Mouse (Mus musculus) spleen, adult 12 weeks (tissue): ENCODE measurements at regions not wholly inside any gene's neighbourhood (a gene's known extent, or its start where the extent isn't known, plus 50 kb on each side); places are given as distances from the start of the nearest gene placed in this dataset.

ENCODE experiments used
- DNase-seq: peaks from one replicate; pipeline ENCODE4 v3.0.0; 2022; ENCODE audit warnings: low spot score

- no peak for DNase-seq
These were observed 196.7 kb downstream of the Hlx start for GRCm38 (mm10) chr1:184535691-184536090.

DNA sequence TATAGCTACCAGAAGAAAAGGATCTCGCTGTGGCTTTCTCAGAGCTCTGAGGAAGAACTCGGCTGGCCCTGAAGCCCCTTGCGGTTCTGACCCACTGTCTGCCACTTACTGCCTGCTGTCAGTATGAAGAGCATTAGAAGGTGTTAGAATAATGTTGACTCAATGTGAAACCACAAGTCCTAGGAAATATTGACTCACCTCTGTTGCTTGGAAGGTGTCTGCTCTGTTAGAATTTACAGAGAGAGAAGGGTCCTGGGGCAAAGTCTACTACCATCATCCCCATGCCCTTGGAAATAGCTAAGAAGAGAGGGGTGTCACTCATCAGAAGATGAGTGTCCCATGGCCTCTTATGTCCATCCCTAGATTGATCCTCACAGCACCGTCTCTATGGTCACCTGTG is 197.9 kb downstream of the Hlx start:
- DNase-seq, result no peak

DNA sequence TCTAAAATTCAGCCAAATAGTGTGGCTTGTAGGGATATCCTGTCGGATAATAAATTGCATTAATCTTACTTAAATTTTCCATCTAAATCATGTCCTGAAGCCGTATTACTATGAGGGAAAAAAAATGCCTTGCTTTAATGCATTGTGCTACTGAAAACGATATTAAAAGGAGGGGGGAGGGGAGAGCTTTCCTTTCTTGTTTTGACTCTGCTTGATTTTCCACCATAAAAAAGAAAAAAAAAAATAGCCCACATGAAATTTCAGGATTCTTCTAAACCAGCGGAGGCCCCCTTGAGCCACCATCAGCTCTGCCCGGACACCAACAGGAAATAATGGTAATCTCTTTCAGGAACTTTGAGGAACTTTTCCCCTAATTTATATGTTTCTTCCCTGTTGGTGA is 198.5 kb downstream of the Hlx start:
- no peak for DNase-seq

GRCm38 (mm10) chr1:184532488-184533055 is 199.8 kb downstream of the Hlx start:
- no peak for DNase-seq

DNA sequence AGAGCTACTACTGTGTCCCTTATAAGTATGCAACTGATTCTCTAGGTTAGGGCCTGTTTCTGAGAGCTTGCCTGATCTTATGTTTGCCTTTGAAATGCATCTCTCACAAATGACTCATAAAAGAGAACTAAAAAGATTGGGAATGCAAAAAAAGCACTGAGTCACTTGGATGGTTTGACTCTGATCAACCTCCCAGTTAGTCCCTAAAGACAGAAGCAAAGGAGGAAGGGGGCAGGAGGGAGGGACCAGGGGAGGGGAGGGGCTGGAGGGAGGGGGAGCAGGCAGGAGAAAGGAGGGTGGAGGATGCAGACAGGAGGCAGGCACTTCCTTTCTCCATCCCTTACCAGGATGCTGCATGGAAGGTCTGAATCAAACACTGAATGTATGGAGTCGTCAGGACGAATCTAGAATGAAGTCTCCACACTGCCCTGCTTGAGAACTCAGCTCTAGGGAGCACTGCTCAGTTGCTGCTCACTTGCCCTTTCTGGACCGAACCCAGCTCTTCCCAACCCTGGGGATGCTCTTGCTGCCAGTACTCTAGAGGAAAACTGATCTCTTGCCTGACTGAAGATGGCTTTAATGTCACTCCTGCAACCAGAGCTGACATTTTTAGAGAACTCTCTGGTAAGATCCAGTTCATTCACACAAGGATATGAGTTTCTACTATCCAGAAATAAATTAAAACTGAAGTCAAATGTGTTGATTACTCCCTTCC is 201.7 kb downstream of the Hlx start:
- no peak for DNase-seq

- DNase-seq, result no peak
These were observed 206.7 kb downstream of the Hlx start for GRCm38 (mm10) chr1:184525740-184526139.

DNA sequence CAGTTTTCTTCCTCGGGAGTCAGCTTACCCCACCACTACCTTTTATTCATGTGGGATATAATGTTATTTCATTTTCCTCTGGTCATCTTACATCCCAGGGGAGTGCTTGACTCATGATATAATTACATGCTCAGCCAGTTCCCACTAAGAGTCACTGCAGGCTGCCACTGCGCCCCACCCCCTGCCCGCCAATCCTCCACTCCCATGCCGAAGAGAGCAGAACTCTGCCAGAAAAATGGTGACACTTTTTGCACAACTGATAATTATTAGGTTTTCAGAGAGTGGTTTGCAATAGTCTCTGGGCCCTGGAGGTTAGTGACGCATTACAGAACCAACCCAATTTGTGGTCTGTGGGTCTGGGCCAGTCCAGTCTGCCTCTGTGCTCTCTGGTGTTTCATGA is 212.9 kb downstream of the Hlx start:
- DNase-seq, result no peak

- DNase-seq, result no peak
These were observed 227.8 kb downstream of the Hlx start for GRCm38 (mm10) chr1:184504663-184505062.

DNA sequence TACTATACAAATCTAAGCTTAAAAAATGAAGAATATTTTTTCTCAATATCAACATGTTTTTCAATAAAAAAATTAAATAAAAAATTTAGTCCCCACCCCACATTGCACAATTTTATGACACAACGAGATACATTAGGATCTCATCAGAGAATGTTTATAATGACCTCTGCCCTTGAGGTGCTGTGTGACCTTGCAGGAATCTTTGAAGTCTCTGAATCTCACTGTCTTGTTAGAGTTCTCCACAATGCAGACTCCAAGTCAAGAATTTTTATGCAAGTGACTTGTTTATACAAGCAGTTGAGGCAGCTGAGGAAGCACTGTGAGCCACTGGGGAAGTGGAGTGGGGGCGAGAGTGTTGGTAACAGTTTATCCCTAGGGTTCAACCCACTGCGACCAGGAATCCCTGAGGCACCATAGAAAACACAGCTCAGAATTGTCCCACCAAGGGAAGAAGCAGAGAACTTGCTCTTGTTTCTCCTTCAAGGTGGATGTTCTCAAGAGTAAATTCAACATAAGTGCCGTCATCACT is 228.5 kb downstream of the Hlx start:
- DNase-seq, result no peak

DNA sequence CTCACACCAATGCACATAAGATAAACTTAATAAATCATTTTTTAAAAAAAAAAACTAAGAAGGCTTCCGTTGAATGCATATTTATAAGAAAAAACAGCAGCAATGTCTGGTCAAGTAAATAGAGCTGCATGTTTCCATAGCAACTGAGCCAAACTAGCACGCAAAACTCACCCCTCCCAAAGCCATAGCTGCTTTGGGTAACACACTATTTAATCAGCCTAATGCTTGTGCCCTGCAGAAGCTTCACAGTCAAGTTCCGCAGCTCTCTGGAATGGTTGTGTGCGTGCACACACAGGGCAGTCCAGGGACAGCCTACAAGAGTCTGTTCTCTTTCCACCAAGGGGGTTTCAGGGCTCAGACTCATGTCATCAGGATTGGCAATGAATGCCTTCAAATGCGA is 231.7 kb downstream of the Hlx start:
- no peak for DNase-seq

GRCm38 (mm10) chr1:184498909-184499525 is 233.4 kb downstream of the Hlx start:
- DNase-seq, result no peak

- DNase-seq, result no peak
These were observed 235.4 kb downstream of the Hlx start for GRCm38 (mm10) chr1:184497007-184497406.

DNA sequence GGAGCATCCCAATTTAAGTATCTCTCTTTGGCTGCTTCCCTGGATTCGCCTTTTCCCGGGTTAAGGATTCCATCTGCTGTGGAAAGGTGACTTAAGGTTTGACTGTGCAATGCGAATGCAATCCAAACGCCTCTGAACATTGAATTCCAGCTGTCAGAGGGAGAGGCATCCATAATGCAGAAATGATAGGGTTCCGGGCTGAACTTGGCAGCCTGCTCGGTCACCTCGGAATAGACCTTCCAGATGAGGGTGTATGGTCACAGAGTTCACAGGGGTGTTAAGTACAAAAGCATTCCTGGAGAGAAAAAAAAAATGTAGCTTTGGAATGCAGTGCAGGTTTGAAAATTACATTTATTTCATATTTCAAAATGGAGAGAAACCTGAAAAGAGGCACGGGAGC is 238.6 kb downstream of the Hlx start:
- DNase-seq, result no peak

- no peak for DNase-seq
These were observed 240.3 kb downstream of the Hlx start for GRCm38 (mm10) chr1:184492115-184492514.

GRCm38 (mm10) chr1:184491252-184491651 is 241.2 kb downstream of the Hlx start:
- DNase-seq, result no peak

- DNase-seq, result no peak
These were observed 245.0 kb downstream of the Hlx start for GRCm38 (mm10) chr1:184487409-184487808.

DNA sequence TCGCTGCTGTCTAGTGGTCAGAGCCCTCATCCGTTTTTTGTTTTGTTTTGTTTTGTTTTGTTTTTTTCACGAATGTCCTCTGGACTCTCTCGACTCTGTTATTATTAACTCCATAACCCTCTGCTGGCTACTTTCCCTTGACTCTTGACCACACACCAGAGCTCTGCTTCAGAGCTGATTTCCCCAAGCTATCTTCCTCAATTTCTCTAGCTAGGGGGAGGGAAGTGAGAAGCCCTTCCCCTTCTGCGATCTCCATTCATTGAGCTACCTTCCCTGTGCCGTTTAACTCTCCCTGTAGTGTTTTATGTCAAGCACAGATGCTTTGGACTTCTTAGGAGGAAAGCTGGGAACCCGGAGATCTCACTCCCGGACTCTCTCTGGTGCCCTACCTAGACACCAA is 247.6 kb downstream of the Hlx start:
- DNase-seq, result no peak

DNA sequence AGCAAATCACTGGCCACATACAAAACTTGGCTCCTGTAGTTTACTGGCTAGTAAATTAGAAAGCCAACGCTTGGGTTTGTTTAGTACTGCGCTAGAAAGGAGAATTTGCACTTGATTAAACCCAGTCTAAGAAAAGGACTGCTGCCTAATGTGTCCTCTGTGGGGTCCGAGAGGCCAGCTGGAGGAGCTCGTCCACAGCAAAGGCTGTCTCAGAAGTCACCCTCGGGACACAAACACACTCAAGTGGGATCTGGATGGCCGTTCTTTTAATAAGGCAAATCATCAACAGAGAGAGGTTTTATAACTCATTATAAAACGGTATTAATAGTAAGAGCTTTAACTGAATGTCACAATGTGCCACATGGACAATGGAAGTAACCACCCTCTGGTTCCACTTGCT is 249.0 kb downstream of the Hlx start:
- DNase-seq, result no peak

GRCm38 (mm10) chr1:184482026-184482425 is 250.4 kb downstream of the Hlx start:
- DNase-seq, result no peak

DNA sequence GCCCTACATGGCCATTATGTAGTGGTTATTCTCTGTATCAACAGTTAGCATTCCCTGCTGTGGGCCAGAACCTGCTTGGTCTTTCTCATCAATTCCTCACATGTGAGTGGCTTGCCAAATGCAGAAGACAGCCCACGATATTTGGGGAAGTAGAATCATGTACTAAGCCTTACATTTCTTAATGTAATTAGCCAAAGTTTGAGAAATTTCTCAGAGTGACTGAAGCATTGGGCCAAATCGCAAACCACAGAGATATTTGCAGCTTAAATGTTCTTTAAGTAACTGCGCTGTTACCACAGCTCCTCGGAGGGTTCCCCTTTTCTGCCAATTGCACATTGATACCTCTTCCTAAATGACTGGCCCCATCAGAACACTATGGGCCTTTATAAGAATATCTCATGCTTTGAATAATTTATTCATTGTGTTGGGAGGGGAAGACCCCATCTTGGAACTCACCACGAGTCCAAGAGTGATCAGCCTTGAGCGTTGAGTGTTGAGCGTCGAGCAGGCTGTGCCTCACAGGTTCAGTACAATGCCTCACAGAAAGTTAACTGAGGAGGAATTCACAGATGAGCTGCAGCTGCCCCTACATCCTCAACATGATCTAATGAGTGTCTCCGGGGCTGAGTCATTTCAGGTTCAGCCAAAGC is 251.7 kb downstream of the Hlx start:
- DNase-seq, result no peak

DNA sequence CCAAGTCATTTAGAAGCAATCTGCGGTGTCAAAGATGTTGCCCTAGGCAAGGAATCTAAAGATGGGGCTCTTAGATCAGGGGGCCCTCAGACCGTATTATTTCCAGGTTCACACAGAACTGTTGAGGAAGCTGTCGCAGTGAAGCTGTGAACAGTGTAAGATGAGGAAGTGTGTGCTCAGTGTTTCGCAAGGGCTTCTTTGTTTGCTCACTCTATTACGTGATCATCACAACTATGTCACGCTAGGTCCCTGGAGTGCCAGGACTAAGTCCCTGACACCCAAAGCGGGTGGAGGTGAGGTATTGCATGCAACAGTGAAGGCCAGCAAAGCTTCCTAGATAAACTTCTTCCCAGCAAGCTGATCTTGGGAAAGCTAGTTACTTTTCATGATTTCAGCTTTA is 254.4 kb downstream of the Hlx start:
- DNase-seq, result no peak

- no peak for DNase-seq
These were observed 269.8 kb downstream of the Hlx start for GRCm38 (mm10) chr1:184462481-184463124.
